Mouse (Mus musculus) liver, embryonic 16.5 days (tissue): ENCODE results near the gene Plekhg5. TPM values are rescaled to one million over a fixed set of nuclear protein-coding genes. Genes with fewer than 3 reads are reported as not detected.

Experiments used
- ATAC-seq: fragments of 200-750 bp; cut with Nextera tagmentation; 2 replicates; pipeline ENCODE4 v1.8.0; 2017; ENCODE audit warnings: low read depth, mild to moderate bottlenecking, moderate number of reproducible peaks, moderate library complexity
- H3K27ac ChIP-seq: fragments of 300-500 bp; sonication (generic); 2 replicates; pipeline ENCODE4 v1.5.1; 2014; ENCODE audit warnings: mild to moderate bottlenecking, low read length
- H3K27me3 ChIP-seq: fragments of 300-500 bp; sonication (generic); 2 replicates; pipeline ENCODE4 v1.6.1; 2014; ENCODE audit warnings: low read depth, low read length, mixed read lengths; ENCODE audit not compliant: control insufficient read depth, insufficient read depth
- H3K36me3 ChIP-seq: fragments of 300-500 bp; sonication (generic); 2 replicates; pipeline ENCODE4 v1.6.1; 2014; ENCODE audit warnings: mild to moderate bottlenecking; ENCODE audit not compliant: control insufficient read depth, insufficient read depth
- H3K4me1 ChIP-seq: fragments of 300-500 bp; sonication (generic); 2 replicates; pipeline ENCODE4 v1.6.1; 2014; ENCODE audit warnings: low read depth, low read length, mixed read lengths; ENCODE audit not compliant: control insufficient read depth
- H3K4me2 ChIP-seq: fragments of 300-500 bp; sonication (generic); 2 replicates; pipeline ENCODE4 v1.6.1; 2014; ENCODE audit warnings: low read depth, low read length, mixed read lengths
- H3K4me3 ChIP-seq: fragments of 300-500 bp; sonication (generic); 2 replicates; pipeline ENCODE4 v1.5.1; 2014; ENCODE audit warnings: low read depth, mild to moderate bottlenecking, low read length
- H3K9ac ChIP-seq: fragments of 300-500 bp; sonication (generic); 2 replicates; pipeline ENCODE4 v1.6.1; 2014; ENCODE audit warnings: low read depth, low read length
- H3K9me3 ChIP-seq: fragments of 300-500 bp; sonication (generic); replicated peaks from 2 replicates; pipeline ENCODE4 v1.6.1; 2016; ENCODE audit warnings: low read length; ENCODE audit not compliant: control insufficient read depth
- WGBS: fragments of 180-500 bp; shearing (Covaris S2); extraction: QIAGEN DNeasy Blood & Tissue Kit; methylation state at CpG from one replicate; pipeline ENCODE4 v1.1.7; 2014; ENCODE audit not compliant: insufficient replicate concordance; 5-methylcytosine and 5-hydroxymethylcytosine counted together
- polyA plus RNA-seq: library from polyadenylated mRNA; unstranded; fragments of >200 nt; fragmentation: Nextera tagmentation; extraction: Ambion mirVana; gene quantifications from 2 replicates; pipeline ENCODE4 v1.2.1, GENCODE M21; 2015

Gene Plekhg5
- polyA plus RNA-seq, 1 experiment from 2014 or later, result 5.1 TPM

DNA sequence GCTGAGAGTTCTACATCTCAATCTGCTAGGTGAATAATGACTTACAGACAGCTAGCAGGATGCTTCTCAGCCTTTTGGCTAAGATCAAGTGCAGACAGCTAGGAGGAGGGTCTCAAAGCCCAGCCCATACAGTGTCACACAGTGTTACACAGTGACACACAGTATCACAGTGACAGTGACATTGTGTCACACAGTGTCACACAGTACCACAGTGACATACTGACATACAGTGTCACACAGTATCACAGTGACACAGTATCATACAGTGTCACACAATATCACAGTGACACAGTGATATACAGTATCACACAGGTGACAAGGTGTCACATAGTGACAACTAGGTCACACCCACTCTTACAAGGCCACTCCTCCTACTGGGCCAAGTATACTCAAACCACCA is 5.0 kb upstream of the Plekhg5 start:
- ATAC-seq, result no peak
- H3K27ac ChIP-seq, result no peak overlapping the region
- no peaks in the 10 kb centered on the region for H3K27me3 ChIP-seq
- no peaks in the 10 kb centered on the region; the same call in 1 of the 2 replicates for H3K4me1 ChIP-seq
- no peak overlapping the region for H3K4me3 ChIP-seq
- H3K9ac ChIP-seq, result no peak overlapping the region
- H3K4me2 ChIP-seq, result no peak overlapping the region
- no peaks in the 10 kb centered on the region for H3K36me3 ChIP-seq
- H3K9me3 ChIP-seq, result no peaks in the 10 kb centered on the region

GRCm38 (mm10) chr4:152068166-152068724 is 4.1 kb upstream of the Plekhg5 start:
- Histone ChIP-seq H3K27me3 (no peaks in the 10 kb centered on the region), H3K9me3 (no peaks in the 10 kb centered on the region), H3K4me1 (peaks cover 2% of the 10 kb centered on the region; the same call in 1 of the 2 replicates), H3K27ac (no peak overlapping the region), H3K36me3 (no peaks in the 10 kb centered on the region), H3K4me3 (no peak overlapping the region), H3K4me2 (no peak overlapping the region), H3K9ac (no peak overlapping the region)
- WGBS, result 78% methylated on average over 6 of the region's 6 CpGs
- no peak for ATAC-seq

DNA sequence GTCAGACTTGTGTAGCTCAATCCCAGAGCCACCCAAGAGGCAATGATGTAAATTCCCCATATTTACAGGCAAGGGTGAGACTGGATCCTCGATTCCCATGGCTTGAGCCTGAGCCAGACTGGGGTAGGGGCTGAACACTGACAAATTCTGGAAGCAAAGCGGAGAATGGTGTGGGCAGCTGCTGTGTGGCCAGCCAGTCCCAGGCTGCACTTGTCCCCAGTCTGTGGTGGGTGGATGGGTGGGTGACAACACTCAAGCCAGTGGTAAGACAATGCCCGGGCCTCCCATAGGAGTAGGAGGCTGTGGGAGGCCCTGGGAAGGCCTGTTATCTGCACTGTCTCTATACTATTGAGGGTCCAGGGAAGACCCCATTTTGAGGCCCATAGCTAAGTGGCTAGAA is 3.1 kb upstream of the Plekhg5 start:
- H3K27ac ChIP-seq, result no peak overlapping the region
- ATAC-seq, result no peak
- 69% methylated on average over 3 of the region's 3 CpGs for WGBS
- no peaks in the 10 kb centered on the region for H3K27me3 ChIP-seq
- H3K9me3 ChIP-seq, result no peaks in the 10 kb centered on the region
- H3K9ac ChIP-seq, result no peak overlapping the region
- no peak overlapping the region for H3K4me3 ChIP-seq
- no peaks in the 10 kb centered on the region for H3K36me3 ChIP-seq
- H3K4me1 ChIP-seq, result peaks cover 2% of the 10 kb centered on the region; the same call in 1 of the 2 replicates
- H3K4me2 ChIP-seq, result no peak overlapping the region

GRCm38 (mm10) chr4:152070494-152071396 is 1.6 kb upstream of the Plekhg5 start:
- H3K4me1 ChIP-seq, result peaks cover 2% of the 10 kb centered on the region; the same call in 1 of the 2 replicates
- no peaks in the 10 kb centered on the region for H3K27me3 ChIP-seq
- H3K27ac ChIP-seq, result no peak overlapping the region
- H3K9me3 ChIP-seq, result no peaks in the 10 kb centered on the region
- no peak overlapping the region for H3K9ac ChIP-seq
- ATAC-seq, result no peak
- no peak overlapping the region for H3K4me2 ChIP-seq
- H3K36me3 ChIP-seq, result no peaks in the 10 kb centered on the region
- WGBS, result 39% methylated on average over 11 of the region's 11 CpGs
- no peak overlapping the region for H3K4me3 ChIP-seq

GRCm38 (mm10) chr4:152072655-152073054 is 357 bp downstream of the Plekhg5 start:
- no peak overlapping the region for H3K9ac ChIP-seq
- no peak overlapping the region for H3K27ac ChIP-seq
- H3K4me3 ChIP-seq, result no peak overlapping the region
- peaks cover 2% of the 10 kb centered on the region; the same call in 1 of the 2 replicates for H3K4me1 ChIP-seq
- H3K4me2 ChIP-seq, result no peak overlapping the region
- no peaks in the 10 kb centered on the region for H3K27me3 ChIP-seq
- 46% methylated on average over 10 of the region's 10 CpGs for WGBS
- H3K9me3 ChIP-seq, result no peaks in the 10 kb centered on the region
- no peak for ATAC-seq
- H3K36me3 ChIP-seq, result no peaks in the 10 kb centered on the region

DNA sequence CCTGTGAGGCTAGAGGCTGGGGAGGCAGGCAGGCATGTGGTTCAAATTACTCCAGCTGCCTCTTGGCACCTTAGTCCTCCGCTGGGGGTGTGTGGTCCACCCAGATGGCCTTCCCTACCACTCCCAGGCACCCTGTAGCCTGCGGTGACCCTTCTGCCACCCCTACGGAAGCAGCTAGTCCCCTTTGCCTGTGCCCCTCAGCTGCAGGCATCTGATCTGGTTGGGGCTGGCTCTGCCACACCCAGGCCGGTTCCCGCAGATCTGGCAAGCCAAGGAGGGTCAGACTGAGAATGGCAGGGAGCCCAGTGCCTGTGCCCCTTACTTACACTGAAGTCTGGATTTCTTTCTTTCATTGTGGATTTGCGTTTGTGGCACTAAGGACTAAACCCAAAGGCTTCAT is 1.4 kb downstream of the Plekhg5 start:
- no peak overlapping the region for H3K4me3 ChIP-seq
- H3K9me3 ChIP-seq, result no peaks in the 10 kb centered on the region
- H3K4me2 ChIP-seq, result no peak overlapping the region
- no peaks in the 10 kb centered on the region for H3K36me3 ChIP-seq
- 59% methylated on average over 6 of the region's 6 CpGs for WGBS
- no peak overlapping the region for H3K27ac ChIP-seq
- H3K4me1 ChIP-seq, result peaks cover 2% of the 10 kb centered on the region; the same call in 1 of the 2 replicates
- H3K27me3 ChIP-seq, result no peaks in the 10 kb centered on the region
- no peak overlapping the region for H3K9ac ChIP-seq
- no peak for ATAC-seq

DNA sequence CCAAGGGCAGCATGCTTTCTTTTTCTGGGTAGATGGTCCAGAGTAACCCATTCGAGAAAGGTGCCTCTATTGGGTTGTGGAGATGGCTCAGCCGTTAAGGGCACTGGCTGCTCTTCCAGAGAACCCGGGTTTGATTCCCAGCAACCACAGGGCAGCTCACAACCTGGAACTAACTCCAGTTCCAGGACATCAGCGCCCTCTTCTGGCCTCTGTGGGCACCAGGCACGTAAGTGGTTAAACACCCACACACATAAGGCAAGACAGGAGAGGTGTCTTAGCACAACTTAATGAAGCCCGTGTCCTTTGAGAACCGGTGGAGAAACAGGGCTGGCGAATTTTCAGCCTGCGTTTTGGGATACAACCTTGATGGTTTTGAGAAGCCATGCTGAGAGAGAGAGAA is 2.2 kb downstream of the Plekhg5 start:
- WGBS, result 77% methylated on average over 9 of the region's 9 CpGs
- H3K27me3 ChIP-seq, result no peaks in the 10 kb centered on the region
- peaks cover 2% of the 10 kb centered on the region; the same call in 1 of the 2 replicates for H3K4me1 ChIP-seq
- no peaks in the 10 kb centered on the region for H3K9me3 ChIP-seq
- no peak for ATAC-seq
- no peak overlapping the region for H3K27ac ChIP-seq
- no peak overlapping the region for H3K4me3 ChIP-seq
- no peak overlapping the region for H3K9ac ChIP-seq
- no peak overlapping the region for H3K4me2 ChIP-seq
- H3K36me3 ChIP-seq, result no peaks in the 10 kb centered on the region

DNA sequence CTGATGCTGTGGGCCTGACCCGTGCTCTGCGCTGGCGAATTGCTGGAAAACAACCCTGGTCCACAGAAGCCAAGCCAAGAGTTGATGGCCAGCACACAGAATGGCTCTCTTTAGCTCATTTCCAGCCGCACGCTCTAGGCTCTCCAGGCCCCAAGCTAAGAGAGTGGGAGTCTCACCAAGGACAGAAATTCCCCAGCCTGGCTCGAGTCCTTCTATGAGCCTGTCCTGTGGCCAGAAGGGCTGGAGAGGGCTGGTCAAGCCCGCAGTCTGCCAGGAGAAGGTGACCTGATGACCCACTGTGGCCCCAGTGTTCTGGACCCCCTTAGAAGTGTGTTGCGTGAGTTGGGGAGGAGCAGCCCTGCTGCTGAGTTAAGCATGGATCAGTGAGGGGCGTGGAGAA is 4.9 kb downstream of the Plekhg5 start:
- WGBS, result 78% methylated on average over 9 of the region's 9 CpGs
- H3K36me3 ChIP-seq, result no peaks in the 10 kb centered on the region
- no peak overlapping the region for H3K9ac ChIP-seq
- H3K27ac ChIP-seq, result no peak overlapping the region
- peaks cover 2% of the 10 kb centered on the region; the same call in 1 of the 2 replicates for H3K4me1 ChIP-seq
- ATAC-seq, result no peak
- H3K4me3 ChIP-seq, result no peak overlapping the region
- no peaks in the 10 kb centered on the region for H3K27me3 ChIP-seq
- no peak overlapping the region for H3K4me2 ChIP-seq
- H3K9me3 ChIP-seq, result no peaks in the 10 kb centered on the region

- H3K9me3 ChIP-seq, result no peaks in the 10 kb centered on the region
- no peak overlapping the region for H3K4me3 ChIP-seq
- H3K36me3 ChIP-seq, result no peaks in the 10 kb centered on the region
- no peaks in the 10 kb centered on the region for H3K4me1 ChIP-seq
- no peak overlapping the region for H3K4me2 ChIP-seq
- H3K27me3 ChIP-seq, result no peaks in the 10 kb centered on the region
- no peak for ATAC-seq
- 62% methylated on average over 10 of the region's 10 CpGs for WGBS
- no peak overlapping the region for H3K9ac ChIP-seq
- H3K27ac ChIP-seq, result no peak overlapping the region
These were observed 5.8 kb downstream of the Plekhg5 start for GRCm38 (mm10) chr4:152078105-152078530.
